In the genomic region with DNA sequence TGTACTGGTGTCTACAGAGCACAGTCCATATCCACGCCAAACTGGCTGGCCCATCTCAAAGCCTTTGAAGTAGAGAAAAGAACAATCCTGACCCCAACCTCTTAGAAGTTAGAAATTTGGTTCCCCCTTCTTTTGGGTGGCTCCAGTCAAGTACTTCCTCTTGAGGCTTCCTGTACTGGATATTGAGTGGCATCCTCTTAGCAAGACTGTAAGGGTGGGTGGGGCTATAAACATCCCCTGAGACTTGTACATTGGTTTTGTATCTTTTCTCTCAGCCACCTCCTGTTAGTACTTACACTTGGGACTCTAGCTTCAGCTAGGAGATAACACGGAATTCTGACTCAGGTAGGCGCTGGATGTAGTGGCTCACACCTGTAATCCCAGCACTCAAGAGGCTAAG, we compare ENCODE assay signal across 1 mouse cellular context.
TF ChIP-seq lines count a peak whose summit lies in the region.

No protein-coding gene starts in this region.

TF ChIP-seq in MEL, 35 proteins besides CTCF, POLR2A, EP300 and RAD21 (continued from another document):
- TF ChIP-seq NELFE (IDR thresholded peaks at IDR 0.05; ENCODE audit: low read depth, low read length) (no peak), E2F4 (IDR thresholded peaks at IDR 0.05; ENCODE audit: borderline replicate concordance, low read depth, low read length) (no peak), ELF1 (IDR thresholded peaks at IDR 0.05; ENCODE audit: low read depth, low read length) (no peak), BHLHE40 (IDR thresholded peaks at IDR 0.05; ENCODE audit: borderline replicate concordance, low read depth, low read length) (no peak), USF1 (IDR thresholded peaks at IDR 0.05; ENCODE audit: low read depth, low read length) (no peak), MAZ (IDR thresholded peaks at IDR 0.05; ENCODE audit: low read depth, low read length) (no peak), HCFC1 (IDR thresholded peaks at IDR 0.05; ENCODE audit: low read depth, low read length) (no peak), CHD1 (IDR thresholded peaks at IDR 0.05; ENCODE audit: low read depth, low read length) (no peak), ETS1 (IDR thresholded peaks at IDR 0.05; ENCODE audit: low read depth, low read length) (no peak), JUND (IDR thresholded peaks at IDR 0.05; ENCODE audit: low read depth, low read length) (no peak), ZNF384 (IDR thresholded peaks at IDR 0.05; ENCODE audit: low read depth, low read length) (no peak), USF2 (IDR thresholded peaks at IDR 0.05; ENCODE audit: borderline replicate concordance in 1 of 2, insufficient read depth in 1 of 2, low read depth in 1 of 2, low read length in 2 of 2) (no peak)
